Mouse (Mus musculus) intestine, embryonic 14.5 days (tissue): Measurements from ENCODE around the gene Ube2e3. TPM values are rescaled to one million over a fixed set of nuclear protein-coding genes. Genes with fewer than 3 reads are reported as not detected.

ENCODE experiments used
- ATAC-seq: fragments of 200-750 bp; cut with Nextera tagmentation; replicated peaks from 2 replicates; pipeline ENCODE4 v1.8.0; 2017; ENCODE audit warnings: low read depth, moderate number of reproducible peaks, moderate TSS enrichment, moderate library complexity; ENCODE audit not compliant: low FRiP score, low TSS enrichment
- DNase-seq: peaks from one replicate; pipeline ENCODE4 v3.0.0-alpha.2; 2018; ENCODE audit warnings: low spot score
- H3K27ac ChIP-seq: fragments of 300-500 bp; sonication (generic); 2 replicates; pipeline ENCODE4 v1.5.1; 2014; ENCODE audit warnings: low read depth, mild to moderate bottlenecking, control low read depth
- H3K27me3 ChIP-seq: fragments of 300-500 bp; sonication (generic); replicated peaks from 2 replicates; pipeline ENCODE4 v1.6.1; 2014; ENCODE audit warnings: low read length, control low read depth; ENCODE audit not compliant: control insufficient read depth, insufficient read depth
- H3K36me3 ChIP-seq: fragments of 300-500 bp; sonication (generic); 2 replicates; pipeline ENCODE4 v1.6.1; 2014; ENCODE audit warnings: low read length, control low read depth; ENCODE audit not compliant: control insufficient read depth, insufficient read depth
- H3K4me1 ChIP-seq: fragments of 300-500 bp; sonication (generic); replicated peaks from 2 replicates; pipeline ENCODE4 v1.6.1; 2014; ENCODE audit warnings: low read length, control low read depth, mixed read lengths; ENCODE audit not compliant: control insufficient read depth, insufficient read depth
- H3K4me2 ChIP-seq: fragments of 300-500 bp; sonication (generic); 2 replicates; pipeline ENCODE4 v1.6.1; 2014; ENCODE audit warnings: low read length
- H3K4me3 ChIP-seq: fragments of 300-500 bp; sonication (generic); 2 replicates; pipeline ENCODE4 v1.5.1; 2014; ENCODE audit warnings: low read depth, low read length, control low read depth, mixed read lengths
- H3K9ac ChIP-seq: fragments of 300-500 bp; sonication (generic); 2 replicates; pipeline ENCODE4 v1.6.1; 2014; ENCODE audit warnings: mild to moderate bottlenecking, low read length
- H3K9me3 ChIP-seq: fragments of 300-500 bp; sonication (generic); 2 replicates; pipeline ENCODE4 v1.6.1; 2016; ENCODE audit warnings: low read length, control low read depth; ENCODE audit not compliant: control insufficient read depth
- WGBS: fragments of 180-500 bp; shearing (Covaris S2); extraction: QIAGEN DNeasy Blood & Tissue Kit; methylation state at CpG from one replicate; pipeline ENCODE4 v1.1.7; 2014; 5-methylcytosine and 5-hydroxymethylcytosine counted together
- polyA plus RNA-seq: library from polyadenylated mRNA; unstranded; fragments of >200 nt; fragmentation: Nextera tagmentation; extraction: Ambion mirVana; gene quantifications from 2 replicates; pipeline ENCODE4 v1.2.1, GENCODE M21; 2014

The Ube2e3 gene
- polyA plus RNA-seq, result 126 and 138 TPM in 2 replicates

GRCm38 (mm10) chr2:78867726-78868510 is at the start of gene Ube2e3:
TSS of gene Ube2e3 (plus strand) at chr2:78868124.
- peak within 1 kb of the TSS; percentile 99 for H3K27ac ChIP-seq
- H3K4me1 ChIP-seq, result peaks cover 20% of the 10 kb centered on the region
- peak; percentile 1; the same call in 1 of the 2 replicates for ATAC-seq
- peaks cover 9% of the 10 kb centered on the region; the same call in 1 of the 2 replicates for H3K36me3 ChIP-seq
- H3K27me3 ChIP-seq, result no peaks in the 10 kb centered on the region
- H3K9ac ChIP-seq, result peak within 1 kb of the TSS; percentile 98
- H3K4me2 ChIP-seq, result peak within 1 kb of the TSS; percentile 73
- H3K4me3 ChIP-seq, result peak within 1 kb of the TSS; percentile 78
- no peaks in the 10 kb centered on the region for H3K9me3 ChIP-seq
- peak; percentile 72 for DNase-seq
- 9% methylated on average over 14 of the region's 14 CpGs for WGBS

DNA sequence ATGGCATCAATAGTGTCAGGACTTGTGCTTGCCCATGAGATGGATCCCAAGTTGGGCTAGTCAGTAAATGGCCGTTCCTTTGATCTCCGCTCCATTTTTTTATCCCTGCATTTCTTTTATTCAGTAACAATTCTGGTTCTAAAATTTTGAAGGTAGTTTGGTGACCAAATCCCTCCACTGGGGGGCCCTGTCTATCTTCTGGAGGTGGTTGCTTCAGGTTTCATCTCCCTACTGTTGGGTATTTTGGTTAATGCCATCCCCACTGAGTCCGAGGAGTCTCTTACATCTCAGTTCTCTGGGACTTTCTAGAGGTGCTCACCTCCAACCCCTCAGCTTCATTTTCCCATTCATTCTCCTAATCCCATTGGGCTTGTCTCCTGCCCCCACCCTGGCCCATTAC is 38.0 kb upstream of the Ube2e3 start:
- ATAC-seq (no peak), DNase-seq (no peak)
- H3K36me3 ChIP-seq, result no peaks in the 10 kb centered on the region
- H3K9me3 ChIP-seq, result no peaks in the 10 kb centered on the region
- no peaks in the 10 kb centered on the region for H3K27me3 ChIP-seq
- WGBS, result 96% methylated on average over 3 of the region's 3 CpGs
- H3K4me3 ChIP-seq, result no peak overlapping the region
- H3K9ac ChIP-seq, result no peak overlapping the region
- no peak overlapping the region for H3K4me2 ChIP-seq
- H3K4me1 ChIP-seq, result no peaks in the 10 kb centered on the region
- H3K27ac ChIP-seq, result no peak overlapping the region

DNA sequence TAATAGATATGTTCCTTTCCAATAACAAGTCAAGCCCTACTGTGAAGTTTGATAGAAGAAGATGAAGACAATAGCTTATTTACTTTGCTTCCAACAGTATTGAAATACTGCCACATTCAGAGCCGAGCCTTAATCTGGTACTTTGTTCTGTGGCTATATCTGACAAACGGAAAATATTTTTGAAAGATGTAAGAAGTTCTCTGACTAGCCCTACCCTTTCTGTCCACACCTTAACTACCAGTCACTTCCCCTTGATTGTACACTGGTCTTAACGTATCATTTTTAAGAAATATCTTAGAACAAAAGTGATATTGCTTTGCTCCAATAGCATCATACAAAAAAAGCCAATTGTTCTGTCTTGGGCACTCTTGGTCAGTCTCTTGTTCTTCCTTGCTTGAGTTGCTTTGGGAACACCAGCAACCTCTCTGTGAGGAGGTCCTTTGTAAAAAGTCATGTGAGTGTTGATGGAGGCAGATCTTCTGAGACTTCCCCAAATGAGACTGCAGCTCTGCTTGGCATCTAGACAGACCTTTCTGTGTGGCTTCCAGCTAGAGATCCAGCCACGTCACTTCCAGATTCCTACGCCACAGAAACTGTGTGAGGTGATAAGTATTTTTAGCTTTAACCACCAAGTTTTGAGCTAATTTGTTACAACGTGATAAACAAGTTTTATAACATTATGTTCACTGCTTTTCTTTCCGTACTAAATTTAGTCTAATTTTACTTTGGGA is 26.3 kb upstream of the Ube2e3 start:
- Histone ChIP-seq H3K4me3 (no peak overlapping the region), H3K4me2 (no peak overlapping the region), H3K27ac (no peak overlapping the region), H3K4me1 (no peaks in the 10 kb centered on the region), H3K36me3 (no peaks in the 10 kb centered on the region), H3K27me3 (no peaks in the 10 kb centered on the region), H3K9ac (no peak overlapping the region), H3K9me3 (no peaks in the 10 kb centered on the region)
- WGBS, result 89% methylated on average over 7 of the region's 7 CpGs
- DNase-seq (no peak), ATAC-seq (no peak)

DNA sequence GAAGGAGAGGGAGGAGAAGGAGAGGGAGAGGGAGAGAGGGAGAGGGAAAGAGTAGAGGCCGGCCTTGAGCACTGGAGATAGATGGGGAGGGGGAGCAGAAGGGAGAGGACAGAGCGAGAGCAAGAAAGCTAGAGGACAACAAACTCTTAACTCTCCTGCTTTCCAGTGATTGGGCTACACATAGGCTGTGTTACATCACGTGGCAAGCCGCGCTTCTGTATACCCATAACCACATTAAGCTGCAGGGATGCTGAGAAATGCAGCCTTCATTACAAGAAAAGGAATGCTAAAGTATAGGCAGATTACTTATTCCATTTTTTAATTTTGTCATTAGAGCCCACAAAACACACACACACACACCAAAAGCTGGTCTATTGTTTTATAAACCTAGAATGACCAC is 23.6 kb upstream of the Ube2e3 start:
- no peaks in the 10 kb centered on the region for H3K4me1 ChIP-seq
- ATAC-seq (no peak), DNase-seq (no peak)
- H3K27me3 ChIP-seq, result no peaks in the 10 kb centered on the region
- H3K9ac ChIP-seq, result no peak overlapping the region
- H3K9me3 ChIP-seq, result no peaks in the 10 kb centered on the region
- WGBS, result 89% methylated on average over 5 of the region's 5 CpGs
- no peak overlapping the region for H3K4me3 ChIP-seq
- no peak overlapping the region for H3K4me2 ChIP-seq
- no peaks in the 10 kb centered on the region for H3K36me3 ChIP-seq
- no peak overlapping the region for H3K27ac ChIP-seq

DNA sequence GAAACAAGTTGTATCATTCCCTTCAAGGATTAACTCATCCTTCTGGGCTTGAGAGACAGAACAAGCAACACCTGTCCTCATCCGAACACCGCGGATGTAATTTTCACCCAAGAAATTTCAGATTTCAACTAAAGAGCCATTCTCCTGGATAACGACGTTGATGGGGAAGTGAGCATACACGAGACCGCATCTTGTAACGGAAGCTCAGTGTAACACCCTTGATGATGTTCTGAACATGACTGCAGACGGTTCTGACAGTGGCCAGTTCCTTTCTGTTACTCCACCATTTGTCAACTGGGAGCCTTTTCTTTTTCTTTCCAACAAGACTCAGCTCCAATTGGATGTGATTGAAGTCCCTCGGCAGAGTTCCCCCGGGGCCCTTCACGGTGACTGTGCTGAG is 22.6 kb upstream of the Ube2e3 start:
- H3K36me3 ChIP-seq, result no peaks in the 10 kb centered on the region
- ATAC-seq, result no peak
- 92% methylated on average over 12 of the region's 12 CpGs for WGBS

GRCm38 (mm10) chr2:78845717-78846116 is 22.2 kb upstream of the Ube2e3 start:
- Histone ChIP-seq H3K4me2 (no peak overlapping the region), H3K27ac (no peak overlapping the region), H3K9me3 (no peaks in the 10 kb centered on the region), H3K4me3 (no peak overlapping the region), H3K36me3 (no peaks in the 10 kb centered on the region), H3K4me1 (no peaks in the 10 kb centered on the region), H3K9ac (no peak overlapping the region), H3K27me3 (no peaks in the 10 kb centered on the region)
- DNase-seq (no peak), ATAC-seq (no peak)
- WGBS, result 79% methylated on average over 10 of the region's 10 CpGs

More for the DNA sequence above, 22.6 kb upstream of the Ube2e3 start:
- Histone ChIP-seq H3K27ac (no peak overlapping the region), H3K9me3 (no peaks in the 10 kb centered on the region), H3K4me3 (no peak overlapping the region), H3K27me3 (no peaks in the 10 kb centered on the region), H3K9ac (no peak overlapping the region), H3K4me2 (no peak overlapping the region), H3K4me1 (no peaks in the 10 kb centered on the region)
- no peak for DNase-seq

- H3K4me3 ChIP-seq, result no peak overlapping the region
- H3K4me1 ChIP-seq, result no peaks in the 10 kb centered on the region
- H3K36me3 ChIP-seq, result no peaks in the 10 kb centered on the region
- 82% methylated on average over 8 of the region's 8 CpGs for WGBS
- no peak overlapping the region for H3K4me2 ChIP-seq
- H3K9ac ChIP-seq, result no peak overlapping the region
- no peaks in the 10 kb centered on the region for H3K9me3 ChIP-seq
- ATAC-seq (no peak), DNase-seq (no peak)
- H3K27ac ChIP-seq, result no peak overlapping the region
- no peaks in the 10 kb centered on the region for H3K27me3 ChIP-seq
Measured at GRCm38 (mm10) chr2:78854315-78854714, 13.6 kb upstream of the Ube2e3 start.

GRCm38 (mm10) chr2:78858628-78859027 is 9.3 kb upstream of the Ube2e3 start:
- WGBS, result 78% methylated on average over 6 of the region's 6 CpGs
- Histone ChIP-seq H3K36me3 (no peaks in the 10 kb centered on the region), H3K4me1 (no peaks in the 10 kb centered on the region), H3K9ac (no peak overlapping the region), H3K9me3 (no peaks in the 10 kb centered on the region), H3K27me3 (no peaks in the 10 kb centered on the region), H3K4me3 (no peak overlapping the region), H3K27ac (no peak overlapping the region), H3K4me2 (no peak overlapping the region)
- DNase-seq (no peak), ATAC-seq (no peak)
